Mouse (Mus musculus) megakaryocyte progenitor cell, adult 5-6 weeks (primary cell): ENCODE data around the gene Dennd6b. TPM values are rescaled to one million over a fixed set of nuclear protein-coding genes. Genes with fewer than 3 reads are reported as not detected.

Source experiments
- ATAC-seq: replicated peaks from 2 replicates; pipeline ENCODE4 v1.8.0; 2016; ENCODE audit warnings: mild to moderate bottlenecking, moderate TSS enrichment, inconsistent platforms; ENCODE audit not compliant: poor library complexity
- total RNA-seq, 2 experiments: library from RNA; stranded (forward) in 1 of 2; stranded (reverse) in 1 of 2; fragments of 157-497, 149-512 nt in 1 of 2; fragments of 200-1000 nt in 1 of 2; gene quantifications; 2 replicates each; pipeline versions ENCODE4 v1.2.3 to v1.2.4; 2015 to 2017

The Dennd6b gene
- total RNA-seq, 2 experiments from 2014 or later = 2.4 to 2.5 TPM

DNA sequence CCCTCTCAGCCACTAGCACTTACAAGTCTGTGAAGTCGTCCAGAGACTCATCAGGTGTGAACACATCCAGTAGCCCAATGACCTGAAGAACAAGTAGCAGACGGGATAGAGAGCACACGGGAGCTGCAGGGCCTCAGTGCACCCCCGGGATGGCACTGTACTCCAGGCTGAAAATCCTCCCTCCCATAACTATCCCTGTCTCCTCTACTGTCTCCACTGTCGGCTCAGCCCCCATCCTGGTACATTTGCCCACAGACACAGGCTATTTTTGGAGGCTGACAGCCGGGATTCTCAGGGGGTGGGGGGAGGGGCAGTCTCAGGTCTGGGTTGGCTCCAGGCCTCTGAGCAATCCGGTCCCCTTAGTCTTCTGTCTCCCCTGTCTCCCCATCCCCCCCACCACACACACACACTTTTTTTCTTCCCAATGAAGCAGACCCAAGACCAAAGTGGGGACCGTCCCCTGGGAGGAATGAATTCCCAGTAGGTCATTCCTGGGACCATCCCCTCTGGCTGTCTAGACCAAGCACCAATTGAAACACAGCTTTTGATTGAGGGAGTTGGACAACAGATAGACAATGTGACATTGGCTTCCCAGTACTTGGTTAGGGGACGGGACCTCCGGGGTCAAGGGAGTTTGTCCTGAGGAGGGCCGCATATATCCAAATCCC lies 58.8 kb downstream of the Dennd6b start:
- no peak for ATAC-seq

DNA sequence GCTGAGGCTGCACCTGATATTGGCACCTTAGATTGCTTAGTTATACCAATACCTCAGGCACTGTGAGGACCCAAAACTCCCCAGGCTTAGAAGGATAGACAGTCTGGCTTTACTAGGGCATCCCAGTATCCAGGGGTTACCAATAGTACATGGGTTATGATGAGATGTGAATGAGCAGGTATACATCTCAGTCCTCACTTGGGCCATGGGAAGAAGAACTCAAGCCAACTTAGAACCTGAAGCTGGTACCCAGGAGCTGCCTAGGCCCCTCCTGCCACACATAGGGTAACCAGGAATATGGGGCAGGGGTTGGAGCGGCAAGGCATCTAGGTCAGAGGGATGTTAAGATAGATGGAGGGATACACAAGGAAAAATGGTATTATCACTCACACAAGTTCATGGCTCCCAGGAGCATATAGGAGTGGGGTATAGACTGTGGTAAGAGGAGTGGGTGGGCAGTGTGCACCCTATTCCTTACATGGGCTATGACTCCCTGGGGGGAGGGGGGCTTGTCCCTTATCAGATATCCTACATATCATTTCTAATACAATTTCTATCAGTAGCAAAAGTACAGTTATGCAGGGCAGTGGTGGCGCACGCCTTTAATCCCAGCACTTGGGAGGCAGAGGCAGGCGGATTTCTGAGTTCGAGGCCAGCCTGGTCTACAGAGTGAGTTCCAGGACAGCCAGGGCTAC lies 59.7 kb downstream of the Dennd6b start:
- no peak for ATAC-seq

Other genes starting within 250 kb of the Dennd6b start
- not detected in 2 replicates for gene Ttll8, start 242.1 kb downstream of the Dennd6b start, total RNA-seq (2015)
- not detected in 2 replicates for gene Ttll8, start 242.1 kb downstream of the Dennd6b start, total RNA-seq (2017)
- not detected in 2 replicates for gene Mlc1, start 217.5 kb downstream of the Dennd6b start, total RNA-seq (2015)
- gene Mlc1, start 217.5 kb downstream of the Dennd6b start, total RNA-seq (2017) = not detected in 2 replicates
- not detected in 2 replicates for gene Mov10l1, start 213.6 kb downstream of the Dennd6b start, total RNA-seq (2015)
- gene Mov10l1, start 213.6 kb downstream of the Dennd6b start, total RNA-seq (2017) = not detected in 2 replicates
- not detected in 2 replicates for gene Panx2, start 136.8 kb downstream of the Dennd6b start, total RNA-seq (2015)
- gene Panx2, start 136.8 kb downstream of the Dennd6b start, total RNA-seq (2017) = 0.20 TPM in 1 of 2 replicates, not detected in the other
- 27.4 and 29.7 TPM in 2 replicates for gene Trabd, start 121.4 kb downstream of the Dennd6b start, total RNA-seq (2015)
- gene Trabd, start 121.4 kb downstream of the Dennd6b start, total RNA-seq (2017) = 38.0 and 38.6 TPM in 2 replicates
- gene Selenoo, start 107.4 kb downstream of the Dennd6b start, total RNA-seq (2015) = 10.1 and 13.4 TPM in 2 replicates
- 12.2 and 14.4 TPM in 2 replicates for gene Selenoo, start 107.4 kb downstream of the Dennd6b start, total RNA-seq (2017)
- 22.2 and 24.7 TPM in 2 replicates for gene Tubgcp6, start 73.4 kb downstream of the Dennd6b start, total RNA-seq (2015)
- gene Tubgcp6, start 73.4 kb downstream of the Dennd6b start, total RNA-seq (2017) = 16.6 and 35.5 TPM in 2 replicates
- 4.0 and 5.6 TPM in 2 replicates for gene Hdac10, start 67.8 kb downstream of the Dennd6b start, total RNA-seq (2015)
- gene Hdac10, start 67.8 kb downstream of the Dennd6b start, total RNA-seq (2017) = 9.8 and 12.0 TPM in 2 replicates
- gene Mapk12, start 55.8 kb downstream of the Dennd6b start, total RNA-seq (2015) = 0.49 TPM in 1 of 2 replicates, not detected in the other
- 0.04 and 0.47 TPM in 2 replicates for gene Mapk12, start 55.8 kb downstream of the Dennd6b start, total RNA-seq (2017)
- not detected in 2 replicates for gene Mapk11, start 46.9 kb downstream of the Dennd6b start, total RNA-seq (2015)
- 0.10 TPM in 1 of 2 replicates, not detected in the other for gene Mapk11, start 46.9 kb downstream of the Dennd6b start, total RNA-seq (2017)
- gene Plxnb2, start 15.7 kb downstream of the Dennd6b start, total RNA-seq (2015) = 12.1 and 12.6 TPM in 2 replicates
- 9.3 and 14.5 TPM in 2 replicates for gene Plxnb2, start 15.7 kb downstream of the Dennd6b start, total RNA-seq (2017)
- gene Ppp6r2, start 15.1 kb upstream of the Dennd6b start, total RNA-seq (2015) = 8.5 and 11.8 TPM in 2 replicates
- 9.8 and 11.2 TPM in 2 replicates for gene Ppp6r2, start 15.1 kb upstream of the Dennd6b start, total RNA-seq (2017)
- 92.1 and 94.9 TPM in 2 replicates for gene Sbf1, start 118.8 kb upstream of the Dennd6b start, total RNA-seq (2015)
- 50.0 and 52.1 TPM in 2 replicates for gene Sbf1, start 118.8 kb upstream of the Dennd6b start, total RNA-seq (2017)
- gene Adm2, start 126.2 kb upstream of the Dennd6b start, total RNA-seq (2015) = not detected in 2 replicates
- gene Adm2, start 126.2 kb upstream of the Dennd6b start, total RNA-seq (2017) = not detected in 2 replicates
- gene Miox, start 137.9 kb upstream of the Dennd6b start, total RNA-seq (2015) = not detected in 2 replicates
- gene Miox, start 137.9 kb upstream of the Dennd6b start, total RNA-seq (2017) = not detected in 2 replicates
- gene Lmf2, start 159.2 kb upstream of the Dennd6b start, total RNA-seq (2015) = 14.0 and 16.6 TPM in 2 replicates
- 7.4 and 11.7 TPM in 2 replicates for gene Lmf2, start 159.2 kb upstream of the Dennd6b start, total RNA-seq (2017)
- gene Ncaph2, start 159.2 kb upstream of the Dennd6b start, total RNA-seq (2015) = 82.4 and 115 TPM in 2 replicates
- gene Ncaph2, start 159.2 kb upstream of the Dennd6b start, total RNA-seq (2017) = 96.7 and 97.9 TPM in 2 replicates
- 15.9 and 20.6 TPM in 2 replicates for gene Sco2, start 177.3 kb upstream of the Dennd6b start, total RNA-seq (2015)
- 14.4 and 14.7 TPM in 2 replicates for gene Sco2, start 177.3 kb upstream of the Dennd6b start, total RNA-seq (2017)
- 0.10 and 0.17 TPM in 2 replicates for gene Tymp, start 180.5 kb upstream of the Dennd6b start, total RNA-seq (2015)
- 0.42 and 0.71 TPM in 2 replicates for gene Tymp, start 180.5 kb upstream of the Dennd6b start, total RNA-seq (2017)
- 0.90 and 2.7 TPM in 2 replicates for gene Odf3b, start 182.8 kb upstream of the Dennd6b start, total RNA-seq (2015)
- gene Odf3b, start 182.8 kb upstream of the Dennd6b start, total RNA-seq (2017) = 1.9 and 3.7 TPM in 2 replicates
- gene Klhdc7b, start 188.4 kb upstream of the Dennd6b start, total RNA-seq (2015) = 0.07 TPM in 1 of 2 replicates, not detected in the other
- under 0.01 TPM in 1 of 2 replicates, not detected in the other for gene Klhdc7b, start 188.4 kb upstream of the Dennd6b start, total RNA-seq (2017)
- not detected in 2 replicates for gene Syce3, start 214.0 kb upstream of the Dennd6b start, total RNA-seq (2015)
- gene Syce3, start 214.0 kb upstream of the Dennd6b start, total RNA-seq (2017) = not detected in 2 replicates
- gene Cpt1b, start 229.4 kb upstream of the Dennd6b start, total RNA-seq (2015) = 1.5 and 1.9 TPM in 2 replicates
- gene Cpt1b, start 229.4 kb upstream of the Dennd6b start, total RNA-seq (2017) = 2.3 and 2.5 TPM in 2 replicates
- gene C730034F03Rik, start 233.1 kb upstream of the Dennd6b start, total RNA-seq (2015) = 0.98 and 3.6 TPM in 2 replicates
- 3.7 and 5.5 TPM in 2 replicates for gene C730034F03Rik, start 233.1 kb upstream of the Dennd6b start, total RNA-seq (2017)
- gene Gm44502, start 233.2 kb upstream of the Dennd6b start, total RNA-seq (2015) = 1.1 TPM in 1 of 2 replicates, not detected in the other
- 0.04 and 0.68 TPM in 2 replicates for gene Gm44502, start 233.2 kb upstream of the Dennd6b start, total RNA-seq (2017)
- 36.0 and 45.7 TPM in 2 replicates for gene Chkb, start 233.4 kb upstream of the Dennd6b start, total RNA-seq (2015)
- gene Chkb, start 233.4 kb upstream of the Dennd6b start, total RNA-seq (2017) = 16.4 and 24.5 TPM in 2 replicates